Mouse (Mus musculus) ZHBTc4 (cell line): ENCODE results near the gene Ankrd45.
A peak's percentile ranks its signal among the peaks of the same experiment; 100 is the strongest.
"Not testable (repeated sequence)": the region's sequence is repeated elsewhere in the genome, so short reads cannot be mapped to it uniquely, and the experiment has no call there.

Source experiments
- DNase-seq: peaks from one replicate; pipeline ENCODE4 v3.0.0-alpha.2; 2011; ENCODE audit warnings: low read depth, low spot score

Ankrd45 gene

DNA sequence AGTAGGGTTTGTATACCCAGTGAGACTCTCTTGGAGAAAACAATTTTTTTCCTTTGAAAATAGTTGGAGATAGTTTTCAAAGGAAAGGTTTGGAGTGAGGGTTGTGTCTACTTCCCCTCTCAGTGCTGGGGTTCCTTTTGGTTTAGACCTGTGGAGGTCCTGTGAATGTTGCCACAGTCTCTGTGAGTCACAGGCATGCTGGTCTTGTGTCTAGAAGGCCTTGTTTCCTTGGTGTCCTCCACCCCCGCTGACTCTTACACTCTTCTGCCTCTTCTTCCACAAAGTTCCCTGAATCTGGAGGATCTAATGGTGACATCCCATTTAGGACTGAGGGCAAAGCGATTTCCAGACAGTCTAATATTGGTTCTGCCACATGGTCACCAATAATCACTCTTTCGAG is 42.9 kb downstream of the Ankrd45 start:
- DNase-seq, result no peak

- no peak for DNase-seq
These were observed 47.9 kb downstream of the Ankrd45 start for GRCm38 (mm10) chr1:161190253-161190910.

DNA sequence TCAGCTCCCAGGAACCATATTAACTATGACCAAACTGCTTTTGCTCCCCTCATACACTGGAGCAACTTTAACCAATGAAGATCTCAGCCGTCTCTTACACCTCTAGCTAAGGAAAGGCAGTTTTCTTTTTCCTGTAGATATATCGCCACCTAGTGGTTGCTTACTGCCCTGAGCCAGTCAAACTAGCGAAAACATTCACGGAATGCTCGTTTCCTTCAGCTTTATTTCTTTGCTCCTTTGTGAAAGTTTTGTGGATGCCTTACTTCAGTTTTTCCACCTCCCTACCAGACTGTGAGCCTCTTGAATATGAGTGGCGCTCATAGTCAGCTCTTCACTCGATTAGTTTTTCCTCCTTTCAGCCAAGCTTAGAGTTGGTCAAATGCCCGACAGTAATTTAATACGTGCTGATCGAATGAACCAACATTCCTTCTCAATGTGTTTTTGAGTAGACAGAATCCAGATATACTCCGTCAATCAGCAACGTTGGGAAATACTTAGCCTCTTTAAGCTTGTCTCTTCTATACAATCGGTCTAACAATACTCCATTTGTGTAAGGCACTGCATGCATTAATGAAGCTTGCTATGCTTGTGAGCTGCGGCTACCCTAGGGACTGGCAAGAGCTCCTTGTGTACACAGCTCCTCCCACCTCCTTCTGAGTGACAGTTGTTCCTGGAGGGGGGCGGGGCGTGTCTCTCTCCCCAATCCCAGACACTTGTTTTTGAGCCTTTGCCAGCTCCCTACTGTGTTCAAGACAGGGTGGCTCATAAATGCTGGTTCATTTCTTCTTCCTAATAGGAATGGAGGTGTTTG is 53.3 kb downstream of the Ankrd45 start:
- DNase-seq, result peak; percentile 94

- DNase-seq, result not testable (repeated sequence)
These were observed 53.9 kb downstream of the Ankrd45 start for GRCm38 (mm10) chr1:161196364-161196763.

DNA sequence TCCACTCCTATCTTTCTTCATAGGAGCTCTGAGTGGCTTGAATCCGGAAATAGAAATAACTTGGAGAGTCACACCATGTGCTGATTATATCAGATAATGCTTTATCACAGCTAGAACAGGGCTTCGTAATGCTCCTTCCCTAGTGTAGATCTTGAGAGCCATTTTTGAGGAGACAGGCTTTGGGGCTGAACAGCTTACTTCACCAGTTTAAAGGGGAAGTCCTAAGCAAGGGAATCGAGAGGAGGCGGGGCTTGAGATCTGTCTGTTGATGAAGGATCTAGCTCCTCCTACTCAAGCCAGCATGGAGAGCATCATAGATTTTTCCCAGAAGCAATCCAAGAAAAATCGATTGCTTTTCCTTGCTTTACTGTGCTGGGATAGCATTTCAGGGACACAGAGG is 57.4 kb downstream of the Ankrd45 start:
- no peak for DNase-seq

- peak; percentile 82 for DNase-seq
These were observed 72.0 kb downstream of the Ankrd45 start for GRCm38 (mm10) chr1:161214465-161214864.

DNA sequence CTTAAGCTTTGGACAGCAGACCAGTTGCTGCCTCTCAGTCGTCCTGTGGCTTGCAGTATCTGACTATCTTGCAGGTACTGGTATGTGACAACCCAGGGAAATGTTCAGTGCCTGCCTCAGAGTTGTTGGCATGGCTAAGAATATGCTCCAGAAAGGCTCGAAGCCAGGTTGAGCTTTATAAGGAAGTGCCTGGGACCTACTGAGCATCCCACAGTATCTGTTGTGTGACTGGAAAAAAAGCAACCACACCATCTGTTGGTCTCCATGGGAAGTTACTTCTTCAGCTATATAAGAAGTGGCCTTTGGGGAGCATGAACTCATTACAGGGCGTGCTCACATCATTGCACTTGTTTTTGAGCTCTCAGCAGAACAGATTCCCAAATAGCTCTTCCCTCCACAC is 77.3 kb downstream of the Ankrd45 start:
- no peak for DNase-seq
